Mouse (Mus musculus): ENCODE results near the gene Gm4779.

GRCm38 (mm10) chrX:101769478-101769877 lies 24.7 kb downstream of the Gm4779 start:
- no peak for TF ChIP-seq ZNF384 (IDR thresholded peaks at IDR 0.05; ENCODE audit: low read depth, low read length)
- no peak for TF ChIP-seq POLR2A (IDR thresholded peaks at IDR 0.05; ENCODE audit: control insufficient read depth in 1 of 2, insufficient read depth in 1 of 2, low read depth in 1 of 2, low read length in 2 of 2, poor library complexity in 1 of 2)
- TF ChIP-seq CTCF (IDR thresholded peaks at IDR 0.05 in 2 of 3, conservative IDR thresholded peaks at IDR 0.05 in 1 of 3; ENCODE audit: control insufficient read depth in 1 of 3, insufficient read depth in 1 of 3, low read depth in 2 of 3, low read length in 3 of 3, poor library complexity in 1 of 3, severe bottlenecking in 1 of 3) = no peak
- no peak for TF ChIP-seq E2F4 (IDR thresholded peaks at IDR 0.05; ENCODE audit: borderline replicate concordance, low read depth, low read length)
- no peak for TF ChIP-seq MAZ (IDR thresholded peaks at IDR 0.05; ENCODE audit: low read depth, low read length)
- no peak for TF ChIP-seq CHD2 (IDR thresholded peaks at IDR 0.05; ENCODE audit: low read length)
- TF ChIP-seq BHLHE40 (IDR thresholded peaks at IDR 0.05; ENCODE audit: borderline replicate concordance, low read depth, low read length) = no peak
- no peak for TF ChIP-seq POLR2AphosphoS2 (IDR thresholded peaks at IDR 0.05; ENCODE audit: low read length)
- TF ChIP-seq POLR2AphosphoS5 (IDR thresholded peaks at IDR 0.05; ENCODE audit: borderline replicate concordance, low read depth, low read length) = no peak
- TF ChIP-seq HCFC1 (IDR thresholded peaks at IDR 0.05; ENCODE audit: low read depth, low read length) = no peak
- TF ChIP-seq GATA1 (IDR thresholded peaks at IDR 0.05; ENCODE audit: low read depth, low read length) = no peak
